ENCODE assay signal across 13 mouse cellular contexts in genomic region chr11:20649477-20649876, GRCm38 (mm10).
DNase-seq lines count a peak whose midpoint lies in the region; ATAC-seq and TF ChIP-seq lines count a peak whose summit lies in the region.
"Had no signal": no experiment of that assay in that cellular context is flagged by ENCODE, and none has a peak within 500 bp of the region (broad histone marks: within the 10 kb centered on the region; RNA-seq: fewer than 3 reads in every experiment).

No protein-coding gene starts in this region.

- H3K9ac ChIP-seq in lung, postnatal 0 days (replicated peaks; ENCODE audit: low read depth) = no peak overlapping the region
- no peak overlapping the region; the same call in 1 of the 2 replicates for H3K9ac ChIP-seq in hindbrain, embryonic 14.5 days
- no peak overlapping the region for H3K9ac ChIP-seq in kidney, embryonic 14.5 days (ENCODE audit: low read depth, low read length)
- H3K9ac ChIP-seq: heart, embryonic 13.5 days; liver, embryonic 14.5 days had no signal

- no peak overlapping the region for H3K4me3 ChIP-seq in lung, postnatal 0 days (ENCODE audit: low read depth, low read length)
- peak overlapping the region; percentile 19; the same call in 1 of the 2 replicates for H3K4me3 ChIP-seq in forebrain, embryonic 10.5 days
- no peak overlapping the region for H3K4me3 ChIP-seq in hindbrain, embryonic 14.5 days (replicated peaks; ENCODE audit: low read length)
- H3K4me3 ChIP-seq in kidney, embryonic 14.5 days (ENCODE audit: low read length) = no peak overlapping the region
- H3K4me3 ChIP-seq: heart, embryonic 13.5 days had no signal

- no peak; the same call in 1 of the 2 replicates for ATAC-seq in lung, postnatal 0 days
- no peak for ATAC-seq in hindbrain, embryonic 14.5 days (ENCODE audit: low FRiP score)
- no peak for ATAC-seq in kidney, embryonic 14.5 days (ENCODE audit: low FRiP score, low TSS enrichment)
- ATAC-seq: intestine, postnatal 0 days had no signal

- H3K4me2 ChIP-seq in lung, postnatal 0 days (replicated peaks; ENCODE audit: low read depth, low read length) = no peak overlapping the region
- no peak overlapping the region for H3K4me2 ChIP-seq in hindbrain, embryonic 14.5 days (replicated peaks)
- H3K4me2 ChIP-seq in kidney, embryonic 14.5 days (replicated peaks; ENCODE audit: low read depth, low read length) = no peak overlapping the region
- H3K4me2 ChIP-seq: heart, embryonic 13.5 days had no signal

- TF ChIP-seq CTCF in lung, postnatal 0 days (IDR thresholded peaks at IDR 0.05) = peak; percentile 26; the same call in 1 of the 2 replicates

- no peaks in the 10 kb centered on the region for H3K9me3 ChIP-seq in lung, postnatal 0 days (ENCODE audit: low read length)
- no peaks in the 10 kb centered on the region for H3K9me3 ChIP-seq in forebrain, embryonic 10.5 days
- H3K9me3 ChIP-seq in hindbrain, embryonic 14.5 days (ENCODE audit: control insufficient read depth, low read length) = no peaks in the 10 kb centered on the region
- H3K9me3 ChIP-seq in kidney, embryonic 14.5 days (ENCODE audit: control insufficient read depth, low read length) = no peaks in the 10 kb centered on the region
- H3K9me3 ChIP-seq: heart, embryonic 13.5 days had no signal

- peaks cover 23% of the 10 kb centered on the region; the same call in 1 of the 2 replicates for H3K4me1 ChIP-seq in lung, postnatal 0 days (ENCODE audit: insufficient read depth, low read depth, low read length)
- peaks cover 92% of the 10 kb centered on the region for H3K4me1 ChIP-seq in forebrain, embryonic 10.5 days
- H3K4me1 ChIP-seq in hindbrain, embryonic 14.5 days (replicated peaks; ENCODE audit: control insufficient read depth, insufficient read depth, low read length) = peaks cover 52% of the 10 kb centered on the region
- peaks cover 25% of the 10 kb centered on the region for H3K4me1 ChIP-seq in kidney, embryonic 14.5 days (ENCODE audit: control insufficient read depth, insufficient read depth, low read length)

- WGBS in lung, postnatal 0 days = 76% methylated on average over 5 of the region's 5 CpGs
- 53% methylated on average over 5 of the region's 5 CpGs for WGBS in forebrain, embryonic 10.5 days
- WGBS in hindbrain, embryonic 14.5 days = 20% methylated on average over 5 of the region's 5 CpGs
- WGBS in kidney, embryonic 14.5 days = 91% methylated on average over 5 of the region's 5 CpGs

- H3K27ac ChIP-seq in lung, postnatal 0 days (ENCODE audit: low read length) = no peak overlapping the region
- peak overlapping the region; percentile 82 for H3K27ac ChIP-seq in forebrain, embryonic 10.5 days
- peak overlapping the region; percentile 22; the same call in 1 of the 2 replicates for H3K27ac ChIP-seq in hindbrain, embryonic 14.5 days
- H3K27ac ChIP-seq in kidney, embryonic 14.5 days (ENCODE audit: low read depth, low read length) = no peak overlapping the region
- H3K27ac ChIP-seq: heart, embryonic 13.5 days; liver, embryonic 14.5 days had no signal

- no peaks in the 10 kb centered on the region for H3K27me3 ChIP-seq in lung, postnatal 0 days (replicated peaks; ENCODE audit: insufficient read depth, low read length)
- no peaks in the 10 kb centered on the region for H3K27me3 ChIP-seq in forebrain, embryonic 10.5 days (ENCODE audit: poor library complexity, severe bottlenecking)
- H3K27me3 ChIP-seq in hindbrain, embryonic 14.5 days (ENCODE audit: control insufficient read depth, insufficient read depth, low read length) = no peaks in the 10 kb centered on the region
- no peaks in the 10 kb centered on the region for H3K27me3 ChIP-seq in kidney, embryonic 14.5 days (ENCODE audit: control insufficient read depth, insufficient read depth, low read length)
- H3K27me3 ChIP-seq: heart, embryonic 13.5 days had no signal

- TF ChIP-seq EP300 in lung, postnatal 0 days (IDR thresholded peaks at IDR 0.05) = no peak

- H3K36me3 ChIP-seq in lung, postnatal 0 days (ENCODE audit: insufficient read depth, low read length) = 0 out of 2 replicates have a peak, but pooled peaks cover 3% of the 10 kb centered on the region
- H3K36me3 ChIP-seq in forebrain, embryonic 10.5 days (replicated peaks) = peaks cover 33% of the 10 kb centered on the region
- H3K36me3 ChIP-seq in hindbrain, embryonic 14.5 days (replicated peaks; ENCODE audit: control insufficient read depth, insufficient read depth) = peaks cover 8% of the 10 kb centered on the region
- H3K36me3 ChIP-seq in kidney, embryonic 14.5 days (ENCODE audit: control insufficient read depth, insufficient read depth, low read length) = peaks cover 7% of the 10 kb centered on the region; the same call in 1 of the 2 replicates

- no peak for DNase-seq in lung, postnatal 0 days (ENCODE audit: low spot score)
- no peak for DNase-seq in lung, postnatal 36 days
- DNase-seq in forebrain, embryonic 10.5 days (ENCODE audit: extremely low spot score, low spot score) = no peak
- DNase-seq in hindbrain, embryonic 14.5 days (ENCODE audit: low spot score) = no peak
- DNase-seq in skeletal muscle tissue, adult 2 months (ENCODE audit: low read depth, low spot score) = peak; percentile 26
- no peak for DNase-seq in B cell, adult 2 months
- no peak for DNase-seq in lung, postnatal 25 days (ENCODE audit: low spot score)
- DNase-seq: adrenal gland, postnatal 14 days; thymus, adult 2 months had no signal

Comparison
In these comparisons a context has a peak if more than half of its experiments do, and no peak if none do; other contexts are left out.
1. H3K27ac ChIP-seq: peak in forebrain, embryonic 10.5 days (single experiment) and hindbrain, embryonic 14.5 days (single experiment); none in lung, postnatal 0 days (single experiment) and kidney, embryonic 14.5 days (single experiment).